Mouse (Mus musculus) monocyte, adult 2 months (primary cell): ENCODE data around the gene Arhgap44.

Experiments used
- DNase-seq, 2 experiments: peaks; one replicate each; pipeline ENCODE4 v3.0.0; 2022; ENCODE audit warnings: low spot score in 2 of 2, low read depth in 1 of 2

Gene Arhgap44

GRCm38 (mm10) chr11:65013906-65014305, 148.9 kb downstream of the Arhgap44 start:
- no peak for DNase-seq

DNA sequence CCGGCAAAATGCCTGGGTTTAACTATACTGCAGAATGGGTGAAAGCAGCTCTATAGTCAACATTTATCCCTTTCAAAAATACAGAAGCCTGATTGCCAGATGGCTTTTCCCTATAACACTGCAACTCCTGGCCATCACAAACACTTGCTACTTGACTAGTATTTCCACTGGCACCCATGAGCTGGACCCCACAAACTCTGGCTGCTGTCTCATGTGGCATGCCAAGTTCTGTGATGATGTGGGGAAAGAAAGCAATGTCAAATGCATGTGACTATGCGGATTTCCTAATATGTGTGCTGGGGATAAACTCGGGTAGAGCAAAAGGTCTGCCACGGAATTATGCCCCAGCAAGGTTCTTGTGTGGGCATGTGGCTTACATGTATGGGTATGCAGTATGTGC, 156.7 kb downstream of the Arhgap44 start:
- DNase-seq, result no peak

DNA sequence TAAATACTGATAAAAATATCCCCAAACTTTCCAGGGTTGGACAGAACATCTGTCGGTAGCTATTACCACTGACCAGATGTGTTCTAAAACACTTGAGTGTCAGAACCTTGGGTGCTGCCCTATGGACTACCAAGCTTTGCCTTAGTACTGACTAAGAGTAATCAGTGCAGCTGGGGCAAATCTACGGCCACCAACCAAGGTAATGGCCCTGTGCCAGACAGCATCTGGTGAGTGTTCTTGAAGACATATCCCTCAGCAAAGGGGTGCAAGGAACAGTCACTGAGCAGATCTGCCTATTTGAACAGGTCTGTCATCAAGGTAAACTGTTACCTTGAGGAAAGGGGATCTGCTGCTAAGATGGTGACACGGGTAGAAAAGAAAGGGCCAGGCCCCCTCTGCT, 157.9 kb downstream of the Arhgap44 start:
- no peak for DNase-seq

GRCm38 (mm10) chr11:65003611-65004010, 159.2 kb downstream of the Arhgap44 start:
- no peak for DNase-seq

DNA sequence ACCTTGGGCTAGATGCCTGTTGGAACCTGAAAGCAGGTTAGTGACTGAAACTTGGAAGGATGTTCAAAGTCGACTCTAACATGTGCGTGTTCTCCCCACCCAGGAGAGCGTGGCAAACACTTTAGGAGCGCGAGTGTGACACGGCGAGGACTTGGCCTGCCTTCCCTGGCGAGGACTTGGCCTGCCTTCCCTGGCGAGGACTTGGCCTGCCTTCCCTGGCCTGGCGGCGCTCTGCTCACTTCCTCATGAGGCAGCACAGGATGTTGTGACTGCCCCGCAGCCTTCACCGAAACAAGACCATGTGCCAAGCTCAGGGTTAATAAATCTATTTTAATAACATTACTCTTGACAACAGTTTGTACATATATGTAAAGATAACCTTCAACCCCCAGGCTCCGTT, 161.0 kb downstream of the Arhgap44 start:
- DNase-seq, result no peak

DNA sequence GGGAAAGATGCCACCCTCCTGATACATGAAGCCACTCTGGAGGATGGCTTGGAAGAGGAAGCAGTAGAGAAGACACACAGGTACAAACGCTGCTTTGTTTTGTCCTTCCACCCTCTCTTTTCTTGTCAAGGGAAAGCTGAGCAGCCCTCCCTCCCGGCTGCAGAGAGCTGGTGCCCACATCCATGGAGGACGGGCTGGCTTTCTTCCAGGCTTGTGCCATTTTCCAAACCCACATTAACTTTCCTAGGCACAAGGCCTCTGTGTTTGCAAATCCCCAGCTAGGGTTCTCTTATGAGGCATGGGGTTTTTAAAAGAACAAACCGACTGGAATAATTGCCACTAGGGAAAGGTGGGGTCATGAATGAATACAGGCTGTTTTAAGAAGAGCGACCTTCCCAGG, 163.1 kb downstream of the Arhgap44 start:
- DNase-seq, result no peak

GRCm38 (mm10) chr11:64998439-64998838, 164.3 kb downstream of the Arhgap44 start:
- DNase-seq, result no peak

- DNase-seq, result no peak
Observed at GRCm38 (mm10) chr11:64988556-64988955, 174.2 kb downstream of the Arhgap44 start.

DNA sequence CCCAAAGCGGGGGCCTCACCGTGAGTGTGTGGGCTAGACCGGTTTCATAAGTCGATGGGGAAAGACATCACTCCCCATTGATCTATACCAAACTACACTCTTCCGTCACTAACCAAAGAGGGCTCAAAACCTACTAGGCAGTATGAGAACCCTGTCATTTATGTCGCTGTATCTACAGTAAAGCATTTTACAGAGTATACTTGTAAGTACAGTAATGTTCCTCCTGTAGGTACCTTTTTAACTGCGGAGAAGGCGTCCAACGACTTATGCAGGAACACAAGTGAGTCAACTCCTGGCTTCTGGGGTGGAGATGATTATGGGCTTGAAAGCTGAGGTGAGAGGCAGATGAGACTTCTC, 183.3 kb downstream of the Arhgap44 start:
- no peak for DNase-seq

GRCm38 (mm10) chr11:64978720-64979488, 183.9 kb downstream of the Arhgap44 start, which contains the start of gene Elac2:
Elac2 (plus strand) TSS chr11:64979038.
- DNase-seq, result peak; percentile 85 to 93

- DNase-seq, result no peak
Observed at GRCm38 (mm10) chr11:64972418-64972817, 190.3 kb downstream of the Arhgap44 start.

- no peak for DNase-seq
Observed at GRCm38 (mm10) chr11:64971471-64971988, 191.2 kb downstream of the Arhgap44 start.

DNA sequence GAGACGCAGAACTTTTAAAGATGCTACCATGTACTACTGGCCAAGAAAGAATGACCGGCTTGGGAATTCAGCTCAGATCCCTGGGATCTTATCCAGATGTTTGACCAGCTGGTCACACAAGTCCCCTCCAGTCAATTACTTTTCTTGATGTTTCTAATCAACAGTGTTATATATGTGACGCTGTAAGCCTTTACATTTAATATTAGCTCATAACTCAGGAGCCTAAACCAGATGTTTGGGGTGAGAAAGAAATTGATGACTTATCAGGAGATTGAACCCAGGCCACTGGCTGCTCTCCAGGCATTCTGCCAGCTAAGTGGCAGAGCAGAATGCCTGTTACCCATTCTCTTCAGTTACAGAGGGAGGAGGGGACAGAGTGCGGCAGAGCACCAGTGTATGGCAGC, 193.8 kb downstream of the Arhgap44 start:
- DNase-seq, result no peak

DNA sequence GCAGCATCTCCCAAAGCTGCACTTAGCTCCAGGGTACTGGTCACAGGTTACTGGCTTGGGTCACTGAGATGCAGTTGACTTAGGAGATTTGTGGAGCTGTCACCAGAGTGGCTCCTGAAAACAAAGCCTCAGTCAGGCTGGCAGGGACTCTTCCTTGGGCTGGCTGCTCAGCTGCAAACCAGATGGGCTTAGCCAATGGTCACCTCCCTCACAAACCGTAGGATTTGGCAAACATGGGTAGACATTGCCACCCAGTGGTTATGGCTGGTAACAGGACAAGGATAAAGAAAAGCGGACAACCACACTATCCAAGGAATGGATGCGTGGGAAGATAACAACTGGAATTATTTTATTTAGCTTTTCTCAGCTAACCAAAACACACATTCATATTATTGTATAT, 194.3 kb downstream of the Arhgap44 start:
- no peak for DNase-seq

- DNase-seq, result no peak
Observed at GRCm38 (mm10) chr11:64962629-64963028, 200.1 kb downstream of the Arhgap44 start.

- DNase-seq, result no peak
Observed at GRCm38 (mm10) chr11:64956962-64957729, 205.6 kb downstream of the Arhgap44 start.
